Mouse (Mus musculus): Measurements from ENCODE around the gene Best2.

DNA sequence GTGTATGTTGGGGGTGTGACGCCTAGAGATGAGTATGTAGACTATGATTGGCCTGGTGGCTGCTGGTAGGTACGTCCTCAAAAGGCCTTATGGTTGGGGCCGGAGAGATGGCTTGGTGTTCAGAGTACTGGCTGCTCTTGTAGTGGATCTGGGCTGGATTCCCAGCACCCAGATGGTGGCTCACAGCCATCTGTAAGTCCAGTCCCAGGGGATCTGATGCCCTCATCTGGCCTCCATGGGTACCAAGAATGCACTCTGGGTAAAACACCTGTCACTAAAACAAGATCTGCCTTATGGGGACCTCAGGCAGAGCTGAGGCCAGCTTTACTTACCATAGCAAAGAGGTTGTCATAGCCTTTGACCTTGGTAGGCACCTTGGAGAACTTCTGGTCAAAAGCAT lies 9.5 kb upstream of the Best2 start:
- TF ChIP-seq POLR2A (IDR thresholded peaks at IDR 0.05; ENCODE audit: insufficient read depth, low read depth, low read length): no peak
- no peak for TF ChIP-seq CTCF (IDR thresholded peaks at IDR 0.05)
- no peak for TF ChIP-seq EP300 (IDR thresholded peaks at IDR 0.05; ENCODE audit: insufficient read depth, low read depth, low read length)

Measured in heart, adult 2 months (tissue).